Mouse (Mus musculus) midbrain, embryonic 12.5 days (tissue): ENCODE data around the gene Orm2. TPM values are rescaled to one million over a fixed set of nuclear protein-coding genes. Genes with fewer than 3 reads are reported as not detected.
A peak's percentile ranks its signal among the peaks of the same experiment; 100 is the strongest.

ENCODE experiments used
- ATAC-seq: fragments of 200-750 bp; cut with Nextera tagmentation; 2 replicates; pipeline ENCODE4 v1.8.0; 2017; ENCODE audit warnings: low read depth, moderate TSS enrichment, moderate library complexity; ENCODE audit not compliant: low FRiP score
- H3K27ac ChIP-seq: fragments of 300-500 bp; sonication (generic); replicated peaks from 2 replicates; pipeline ENCODE4 v1.5.1; 2016; ENCODE audit warnings: mild to moderate bottlenecking
- H3K27me3 ChIP-seq: fragments of 300-500 bp; sonication (generic); 2 replicates; pipeline ENCODE4 v1.6.1; 2016; ENCODE audit warnings: mild to moderate bottlenecking
- H3K36me3 ChIP-seq: fragments of 300-500 bp; sonication (generic); 2 replicates; pipeline ENCODE4 v1.6.1; 2016
- H3K4me1 ChIP-seq: fragments of 300-500 bp; sonication (generic); 2 replicates; pipeline ENCODE4 v1.6.1; 2016
- H3K4me2 ChIP-seq: fragments of 300-500 bp; sonication (generic); replicated peaks from 2 replicates; pipeline ENCODE4 v1.6.1; 2016; ENCODE audit warnings: mild to moderate bottlenecking, moderate library complexity
- H3K4me3 ChIP-seq: fragments of 300-500 bp; sonication (generic); 2 replicates; pipeline ENCODE4 v1.5.1; 2016; ENCODE audit warnings: mild to moderate bottlenecking
- H3K9ac ChIP-seq: fragments of 300-500 bp; sonication (generic); replicated peaks from 2 replicates; pipeline ENCODE4 v1.6.1; 2016; ENCODE audit warnings: mild to moderate bottlenecking, moderate library complexity
- H3K9me3 ChIP-seq: fragments of 300-500 bp; sonication (generic); 2 replicates; pipeline ENCODE4 v1.6.1; 2016; ENCODE audit warnings: mild to moderate bottlenecking
- WGBS: fragments of 180-500 bp; shearing (Covaris S2); methylation state at CpG from one replicate; pipeline ENCODE4 v1.1.7; 2016; 5-methylcytosine and 5-hydroxymethylcytosine counted together
- polyA plus RNA-seq: library from polyadenylated mRNA; unstranded; fragments of >200 nt; fragmentation: Nextera tagmentation; extraction: Ambion mirVana; gene quantifications from 2 replicates; pipeline ENCODE4 v1.2.1, GENCODE M21; 2016

The Orm2 gene
- polyA plus RNA-seq, 1 experiment from 2014 or later, result not detected

GRCm38 (mm10) chr4:63383474-63383873 lies 21.2 kb downstream of the Orm2 start:
- Histone ChIP-seq H3K9me3 (no peaks in the 10 kb centered on the region), H3K4me2 (no peak overlapping the region), H3K27me3 (no peaks in the 10 kb centered on the region), H3K9ac (no peak overlapping the region), H3K4me1 (peaks cover 15% of the 10 kb centered on the region), H3K27ac (no peak overlapping the region), H3K4me3 (no peak overlapping the region), H3K36me3 (peaks cover 66% of the 10 kb centered on the region)
- WGBS, result 91% methylated on average over 12 of the region's 12 CpGs
- ATAC-seq, result no peak

GRCm38 (mm10) chr4:63384262-63384661 lies 22.0 kb downstream of the Orm2 start:
- H3K27me3 ChIP-seq, result no peaks in the 10 kb centered on the region
- no peak for ATAC-seq
- no peak overlapping the region for H3K27ac ChIP-seq
- no peaks in the 10 kb centered on the region for H3K9me3 ChIP-seq
- peaks cover 58% of the 10 kb centered on the region for H3K36me3 ChIP-seq
- H3K4me1 ChIP-seq, result peaks cover 22% of the 10 kb centered on the region
- no peak overlapping the region for H3K4me3 ChIP-seq
- 93% methylated on average over 4 of the region's 4 CpGs for WGBS
- H3K4me2 ChIP-seq, result no peak overlapping the region
- H3K9ac ChIP-seq, result no peak overlapping the region

- no peak for ATAC-seq
- no peaks in the 10 kb centered on the region for H3K9me3 ChIP-seq
- WGBS, result 89% methylated on average over 3 of the region's 3 CpGs
Measured at GRCm38 (mm10) chr4:63385253-63385652, 23.0 kb downstream of the Orm2 start.

GRCm38 (mm10) chr4:63385784-63386183 lies 23.5 kb downstream of the Orm2 start:
- Histone ChIP-seq H3K27ac (no peak overlapping the region), H3K36me3 (peaks cover 44% of the 10 kb centered on the region)

More at GRCm38 (mm10) chr4:63385253-63385652, 23.0 kb downstream of the Orm2 start:
- no peak overlapping the region for H3K4me2 ChIP-seq
- no peaks in the 10 kb centered on the region for H3K27me3 ChIP-seq
- peaks cover 48% of the 10 kb centered on the region for H3K36me3 ChIP-seq
- H3K9ac ChIP-seq, result no peak overlapping the region
- no peak overlapping the region for H3K4me3 ChIP-seq
- peaks cover 32% of the 10 kb centered on the region for H3K4me1 ChIP-seq
- no peak overlapping the region for H3K27ac ChIP-seq

GRCm38 (mm10) chr4:63388029-63388428 lies 25.8 kb downstream of the Orm2 start:
- Histone ChIP-seq H3K9ac (no peak overlapping the region), H3K4me3 (no peak overlapping the region), H3K9me3 (no peaks in the 10 kb centered on the region), H3K27ac (peak overlapping the region; percentile 93), H3K36me3 (peaks cover 35% of the 10 kb centered on the region), H3K4me2 (no peak overlapping the region), H3K27me3 (no peaks in the 10 kb centered on the region), H3K4me1 (peaks cover 44% of the 10 kb centered on the region)
- 69% methylated on average over 6 of the region's 6 CpGs for WGBS
- no peak for ATAC-seq

More at GRCm38 (mm10) chr4:63385784-63386183, 23.5 kb downstream of the Orm2 start:
- Histone ChIP-seq H3K4me1 (peaks cover 38% of the 10 kb centered on the region), H3K27me3 (no peaks in the 10 kb centered on the region), H3K4me2 (no peak overlapping the region), H3K4me3 (no peak overlapping the region), H3K9me3 (no peaks in the 10 kb centered on the region), H3K9ac (no peak overlapping the region)
- ATAC-seq, result no peak
- 91% methylated on average over 11 of the region's 11 CpGs for WGBS

- no peak overlapping the region for H3K4me3 ChIP-seq
- peaks cover 35% of the 10 kb centered on the region for H3K36me3 ChIP-seq
- peak overlapping the region; percentile 93 for H3K27ac ChIP-seq
- no peaks in the 10 kb centered on the region for H3K9me3 ChIP-seq
- H3K4me2 ChIP-seq, result peak overlapping the region; percentile 32
- peak overlapping the region; percentile 16; the same call in 1 of the 2 replicates for H3K9ac ChIP-seq
- peak; percentile 86 for ATAC-seq
- 14% methylated on average over 8 of the region's 8 CpGs for WGBS
- H3K27me3 ChIP-seq, result no peaks in the 10 kb centered on the region
- H3K4me1 ChIP-seq, result peaks cover 44% of the 10 kb centered on the region
Measured at GRCm38 (mm10) chr4:63389121-63389886, 27.1 kb downstream of the Orm2 start.

GRCm38 (mm10) chr4:63389887-63390528 lies 27.8 kb downstream of the Orm2 start:
- peak; percentile 74 for ATAC-seq
- Histone ChIP-seq H3K9ac (no peak overlapping the region), H3K4me1 (peaks cover 44% of the 10 kb centered on the region), H3K27me3 (no peaks in the 10 kb centered on the region), H3K27ac (peak overlapping the region; percentile 93), H3K9me3 (no peaks in the 10 kb centered on the region), H3K4me2 (peak overlapping the region; percentile 32), H3K4me3 (no peak overlapping the region), H3K36me3 (peaks cover 42% of the 10 kb centered on the region)
- WGBS, result 30% methylated on average over 11 of the region's 11 CpGs

- Histone ChIP-seq H3K4me3 (no peak overlapping the region), H3K4me1 (peaks cover 42% of the 10 kb centered on the region), H3K9ac (no peak overlapping the region), H3K36me3 (peaks cover 39% of the 10 kb centered on the region), H3K4me2 (no peak overlapping the region), H3K27me3 (no peaks in the 10 kb centered on the region), H3K27ac (0 out of 2 replicates have a peak overlapping the region, but pooled peaks have one; percentile 93), H3K9me3 (no peaks in the 10 kb centered on the region)
- WGBS, result 89% methylated on average over 6 of the region's 6 CpGs
- no peak for ATAC-seq
Measured at GRCm38 (mm10) chr4:63391322-63391721, 29.1 kb downstream of the Orm2 start.

- Histone ChIP-seq H3K9me3 (no peaks in the 10 kb centered on the region), H3K4me1 (peaks cover 30% of the 10 kb centered on the region), H3K4me3 (no peak overlapping the region), H3K27ac (no peak overlapping the region), H3K36me3 (peaks cover 30% of the 10 kb centered on the region), H3K9ac (no peak overlapping the region), H3K27me3 (no peaks in the 10 kb centered on the region), H3K4me2 (no peak overlapping the region)
- no peak for ATAC-seq
- WGBS, result 88% methylated on average over 10 of the region's 10 CpGs
Measured at GRCm38 (mm10) chr4:63397981-63398537, 35.8 kb downstream of the Orm2 start.

GRCm38 (mm10) chr4:63398854-63399609 lies 36.8 kb downstream of the Orm2 start:
- whole genome bisulfite sequencing, result 80% methylated on average over 11 of the region's 11 CpGs
- Histone ChIP-seq H3K9me3 (no peaks in the 10 kb centered on the region), H3K27me3 (no peaks in the 10 kb centered on the region), H3K4me3 (no peak overlapping the region), H3K4me1 (peaks cover 40% of the 10 kb centered on the region), H3K9ac (no peak overlapping the region), H3K4me2 (no peak overlapping the region), H3K36me3 (peaks cover 22% of the 10 kb centered on the region), H3K27ac (0 out of 2 replicates have a peak overlapping the region, but pooled peaks have one; percentile 2)
- ATAC-seq, result no peak

- WGBS, result 64% methylated on average over 8 of the region's 8 CpGs
- no peak overlapping the region for H3K4me3 ChIP-seq
- no peaks in the 10 kb centered on the region for H3K27me3 ChIP-seq
- H3K4me1 ChIP-seq, result peaks cover 48% of the 10 kb centered on the region
- no peak overlapping the region for H3K9ac ChIP-seq
- no peak for ATAC-seq
- H3K27ac ChIP-seq, result no peak overlapping the region
- H3K4me2 ChIP-seq, result no peak overlapping the region
- H3K9me3 ChIP-seq, result no peaks in the 10 kb centered on the region
- peaks cover 14% of the 10 kb centered on the region for H3K36me3 ChIP-seq
Measured at GRCm38 (mm10) chr4:63399691-63400270, 37.5 kb downstream of the Orm2 start.
